Mouse (Mus musculus): ENCODE measurements around the gene Epb41l1. TPM values are rescaled to one million over a fixed set of nuclear protein-coding genes. Genes with fewer than 3 reads are reported as not detected.
"Not testable (repeated sequence)": the region's sequence is repeated elsewhere in the genome, so short reads cannot be mapped to it uniquely, and the experiment has no call there.

Epb41l1 gene
- polyA plus RNA-seq, 1 experiment from 2014 or later = 1.0 TPM

DNA sequence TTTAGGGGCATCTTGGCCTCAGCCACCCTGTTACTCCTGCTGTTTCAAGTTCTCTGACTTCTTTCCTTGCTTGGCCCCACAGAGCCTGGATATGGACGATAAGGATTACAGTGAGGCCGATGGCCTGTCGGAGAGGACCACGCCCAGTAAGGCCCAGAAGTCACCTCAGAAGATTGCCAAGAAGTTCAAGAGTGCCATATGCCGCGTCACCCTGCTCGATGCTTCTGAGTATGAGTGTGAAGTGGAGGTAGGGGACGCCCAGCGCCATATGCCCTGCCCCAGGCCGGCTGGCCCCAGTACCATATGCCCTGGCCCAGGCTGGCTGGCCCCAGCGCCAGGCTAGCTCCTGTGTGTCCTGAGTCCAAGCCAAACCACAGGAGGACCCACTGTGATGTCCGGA is 74.2 kb downstream of the Epb41l1 start:
- WGBS (ENCODE audit: insufficient replicate concordance) = 45% methylated on average over 12 of the region's 12 CpGs
- ATAC-seq = peak; percentile 96
- Histone ChIP-seq H3K9me3 (replicated peaks) (no peaks in the 10 kb centered on the region), H3K27me3 (replicated peaks) (no peaks in the 10 kb centered on the region), H3K4me1 (peaks cover 60% of the 10 kb centered on the region), H3K4me2 (peak overlapping the region; percentile 62), H3K9ac (peak overlapping the region; percentile 66), H3K36me3 (0 out of 2 replicates have a peak, but pooled peaks cover 7% of the 10 kb centered on the region), H3K27ac (peak overlapping the region; percentile 98), H3K4me3 (peak overlapping the region; percentile 31)

DNA sequence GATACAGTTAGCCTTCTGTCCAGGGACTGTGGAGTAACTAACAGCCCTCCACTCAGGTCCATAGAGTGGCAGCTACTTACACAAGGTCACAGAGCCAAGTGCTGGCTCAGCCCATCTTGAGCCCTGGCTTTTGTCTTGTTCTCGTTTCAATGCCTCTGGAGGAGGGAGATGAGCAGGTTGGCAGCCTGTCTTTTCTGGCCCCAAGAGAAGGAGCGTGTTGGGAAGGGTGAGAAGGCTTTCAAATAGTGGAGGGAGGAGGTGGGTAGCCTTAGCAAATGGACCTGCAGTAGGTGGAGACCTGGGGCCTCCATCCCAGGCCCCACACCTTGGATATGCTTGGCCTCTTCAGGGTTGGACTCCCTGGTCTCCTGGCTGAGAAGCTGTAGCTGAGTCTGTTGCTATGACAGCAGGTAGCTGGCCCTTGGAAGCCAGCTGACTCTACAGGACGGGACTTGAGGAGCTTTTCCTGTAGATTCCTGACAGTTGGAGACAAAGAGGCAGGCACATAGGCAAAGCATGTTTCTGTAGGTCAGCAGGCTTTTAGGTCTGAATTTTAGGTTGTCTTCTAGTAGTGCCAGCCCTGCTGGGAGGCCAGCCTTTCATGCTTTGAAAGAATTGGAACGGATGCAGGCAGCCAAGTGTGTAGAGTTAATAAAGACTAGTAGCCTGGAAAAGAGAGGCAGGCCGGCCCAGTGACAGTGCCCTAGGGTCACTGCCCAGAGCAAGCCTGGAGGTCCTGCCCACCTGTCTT is 76.3 kb downstream of the Epb41l1 start:
- Histone ChIP-seq H3K4me2 (no peak overlapping the region), H3K4me3 (no peak overlapping the region), H3K4me1 (peaks cover 56% of the 10 kb centered on the region), H3K9ac (no peak overlapping the region), H3K27me3 (replicated peaks) (no peaks in the 10 kb centered on the region), H3K36me3 (0 out of 2 replicates have a peak, but pooled peaks cover 7% of the 10 kb centered on the region), H3K27ac (peak overlapping the region; percentile 98; the same call in 1 of the 2 replicates), H3K9me3 (replicated peaks) (no peaks in the 10 kb centered on the region)
- no peak for ATAC-seq
- WGBS (ENCODE audit: insufficient replicate concordance) = 75% methylated on average over 5 of the region's 5 CpGs

DNA sequence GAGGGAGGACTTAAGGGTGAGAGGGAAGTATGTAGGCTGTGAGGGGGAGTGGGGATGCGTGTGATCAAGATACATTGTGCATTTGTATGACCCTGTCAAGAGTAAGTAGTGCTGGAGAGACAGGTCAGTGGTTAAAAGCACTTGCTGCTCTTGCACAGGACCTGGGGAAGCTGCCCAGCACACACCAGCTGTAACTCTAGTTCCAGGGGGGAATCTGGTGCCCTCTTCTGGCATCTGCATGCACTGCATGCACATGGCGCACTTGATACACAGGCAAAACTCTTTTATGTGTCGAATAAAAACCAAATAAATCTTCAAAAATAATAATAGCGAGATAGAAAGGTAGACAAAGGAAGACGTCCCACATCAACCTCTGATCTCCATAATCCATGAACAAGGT is 77.2 kb downstream of the Epb41l1 start:
- Histone ChIP-seq H3K4me1 (peaks cover 49% of the 10 kb centered on the region), H3K27ac (no peak overlapping the region), H3K4me3 (no peak overlapping the region), H3K4me2 (no peak overlapping the region), H3K27me3 (replicated peaks) (no peaks in the 10 kb centered on the region), H3K36me3 (0 out of 2 replicates have a peak, but pooled peaks cover 7% of the 10 kb centered on the region), H3K9me3 (replicated peaks) (no peaks in the 10 kb centered on the region), H3K9ac (no peak overlapping the region)
- WGBS (ENCODE audit: insufficient replicate concordance) = 25% methylated on average over 5 of the region's 5 CpGs
- ATAC-seq = no peak

DNA sequence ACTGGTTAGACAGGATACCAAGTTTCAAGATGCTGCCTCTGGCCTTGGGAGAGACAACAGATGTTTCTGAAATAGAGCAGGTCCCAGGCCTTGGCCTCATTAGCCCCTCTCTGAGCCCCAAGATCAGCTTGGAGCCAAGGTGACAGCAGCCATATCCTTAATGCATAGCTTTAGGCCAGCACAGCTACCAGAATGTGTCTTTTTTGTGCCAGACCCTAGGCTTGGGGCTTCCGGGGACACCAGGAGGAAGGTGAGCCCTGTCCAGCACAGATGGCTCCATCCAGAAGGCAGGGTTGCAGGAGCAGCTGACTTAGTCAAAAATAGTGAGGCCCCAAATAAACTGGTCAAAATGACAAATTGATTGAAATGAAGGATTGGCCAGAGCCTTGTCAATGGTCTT is 80.3 kb downstream of the Epb41l1 start:
- 0 out of 2 replicates have a peak, but pooled peaks cover 4% of the 10 kb centered on the region for H3K36me3 ChIP-seq
- ATAC-seq = no peak
- H3K4me1 ChIP-seq = peaks cover 19% of the 10 kb centered on the region
- no peaks in the 10 kb centered on the region for H3K27me3 ChIP-seq (replicated peaks)
- no peak overlapping the region for H3K27ac ChIP-seq
- H3K9ac ChIP-seq = no peak overlapping the region
- no peak overlapping the region for H3K4me3 ChIP-seq
- H3K4me2 ChIP-seq = no peak overlapping the region
- no peaks in the 10 kb centered on the region for H3K9me3 ChIP-seq (replicated peaks)
- 85% methylated on average over 1 of the region's 1 CpGs for WGBS (ENCODE audit: insufficient replicate concordance)

DNA sequence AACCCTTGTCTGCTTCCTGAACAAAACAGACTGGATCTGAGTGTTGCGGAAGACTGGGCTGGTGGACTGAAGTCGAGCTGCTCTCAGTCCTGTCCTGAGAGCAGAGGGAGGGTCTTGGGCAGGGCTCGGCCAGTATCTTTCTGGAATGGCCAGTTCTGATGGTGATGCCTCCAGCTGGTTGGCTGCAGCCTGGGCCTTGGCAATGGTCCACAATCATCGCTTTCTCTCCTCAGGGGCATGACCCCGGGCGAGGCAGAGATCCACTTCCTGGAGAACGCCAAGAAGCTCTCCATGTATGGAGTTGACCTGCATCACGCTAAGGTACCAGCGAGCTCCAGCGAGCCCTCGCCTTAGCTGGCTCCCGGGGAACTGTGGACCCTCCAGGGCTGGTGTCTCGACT is 84.8 kb downstream of the Epb41l1 start:
- Histone ChIP-seq H3K9ac (no peak overlapping the region), H3K4me2 (no peak overlapping the region), H3K4me3 (no peak overlapping the region), H3K27me3 (replicated peaks) (no peaks in the 10 kb centered on the region), H3K9me3 (replicated peaks) (no peaks in the 10 kb centered on the region), H3K36me3 (0 out of 2 replicates have a peak, but pooled peaks cover 3% of the 10 kb centered on the region), H3K4me1 (no peaks in the 10 kb centered on the region), H3K27ac (no peak overlapping the region)
- 78% methylated on average over 13 of the region's 13 CpGs for WGBS (ENCODE audit: insufficient replicate concordance)
- ATAC-seq = no peak

DNA sequence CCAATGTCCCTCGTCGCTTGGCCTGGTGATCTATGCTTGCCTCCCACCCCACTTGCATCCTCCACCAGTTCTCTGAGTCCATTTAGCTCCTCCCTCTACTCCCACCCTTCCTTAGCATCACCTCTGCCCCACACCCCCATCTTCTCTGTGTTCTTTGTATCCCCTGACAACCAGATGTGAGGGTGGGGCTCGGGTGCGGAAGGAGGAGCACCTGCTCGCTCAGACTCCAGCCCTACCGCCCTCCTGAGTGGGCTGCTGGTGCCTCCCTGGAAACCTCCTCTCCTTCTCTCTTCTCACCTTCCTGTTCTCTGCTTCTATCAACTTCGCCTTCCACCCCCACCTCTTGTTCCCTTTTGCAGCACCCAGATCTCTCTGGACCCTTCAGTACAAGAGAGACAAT is 91.3 kb downstream of the Epb41l1 start:
- 69% methylated on average over 7 of the region's 7 CpGs for WGBS (ENCODE audit: insufficient replicate concordance)
- Histone ChIP-seq H3K27me3 (replicated peaks) (no peaks in the 10 kb centered on the region), H3K4me1 (peaks cover 8% of the 10 kb centered on the region), H3K9me3 (replicated peaks) (no peaks in the 10 kb centered on the region), H3K27ac (no peak overlapping the region), H3K4me3 (no peak overlapping the region), H3K36me3 (peaks cover 6% of the 10 kb centered on the region), H3K9ac (no peak overlapping the region), H3K4me2 (no peak overlapping the region)
- ATAC-seq = no peak

DNA sequence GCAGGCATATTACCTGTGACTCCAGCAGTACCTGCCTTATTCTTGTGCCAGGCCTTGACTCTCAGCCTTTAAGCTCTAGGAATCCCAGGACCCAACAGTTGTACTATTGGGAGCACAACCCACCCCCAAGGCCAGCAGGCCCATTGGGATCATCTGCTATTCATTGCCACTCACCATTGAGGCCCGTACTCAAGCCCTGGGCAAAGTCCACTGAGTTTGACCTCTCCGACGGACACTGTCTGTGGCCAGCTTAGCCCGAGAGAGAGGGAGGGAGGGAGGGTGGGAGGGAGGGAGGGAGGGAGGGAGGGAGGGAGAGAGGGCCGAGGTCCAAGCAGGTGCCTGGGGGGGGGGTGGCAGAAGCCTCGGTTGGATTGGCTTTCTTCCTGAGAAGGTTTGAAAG is 91.9 kb downstream of the Epb41l1 start:
- Histone ChIP-seq H3K4me2 (no peak overlapping the region), H3K9ac (no peak overlapping the region), H3K27ac (no peak overlapping the region), H3K4me1 (peaks cover 8% of the 10 kb centered on the region), H3K9me3 (replicated peaks) (no peaks in the 10 kb centered on the region), H3K36me3 (peaks cover 6% of the 10 kb centered on the region), H3K4me3 (no peak overlapping the region), H3K27me3 (replicated peaks) (no peaks in the 10 kb centered on the region)
- ATAC-seq = no peak
- 81% methylated on average over 5 of the region's 6 CpGs for WGBS (ENCODE audit: insufficient replicate concordance)

DNA sequence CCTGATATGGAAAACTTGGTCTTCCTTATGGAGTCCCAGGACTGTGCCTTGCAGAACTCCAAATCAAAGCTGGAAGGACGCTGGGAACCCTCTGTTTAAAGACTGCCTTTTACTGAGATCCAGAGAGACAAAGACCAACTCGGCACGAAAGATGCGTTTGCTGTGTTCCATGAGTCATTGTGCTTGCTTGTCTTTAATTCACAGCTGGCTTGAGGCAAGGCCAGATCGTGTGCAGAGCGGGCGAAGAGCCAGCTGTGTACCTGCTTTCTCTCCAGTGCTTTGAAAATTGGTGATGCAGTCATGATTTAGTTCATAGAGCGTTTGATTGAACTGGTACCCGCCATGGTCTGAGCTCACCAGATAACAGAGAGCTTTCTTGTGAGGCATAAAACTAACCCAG is 94.4 kb downstream of the Epb41l1 start:
- H3K4me2 ChIP-seq = no peak overlapping the region
- H3K27me3 ChIP-seq (replicated peaks) = no peaks in the 10 kb centered on the region
- peaks cover 8% of the 10 kb centered on the region for H3K4me1 ChIP-seq
- peaks cover 6% of the 10 kb centered on the region for H3K36me3 ChIP-seq
- WGBS (ENCODE audit: insufficient replicate concordance) = 71% methylated on average over 9 of the region's 9 CpGs
- no peak overlapping the region for H3K4me3 ChIP-seq
- no peaks in the 10 kb centered on the region for H3K9me3 ChIP-seq (replicated peaks)
- no peak overlapping the region for H3K9ac ChIP-seq
- no peak for ATAC-seq
- H3K27ac ChIP-seq = no peak overlapping the region

DNA sequence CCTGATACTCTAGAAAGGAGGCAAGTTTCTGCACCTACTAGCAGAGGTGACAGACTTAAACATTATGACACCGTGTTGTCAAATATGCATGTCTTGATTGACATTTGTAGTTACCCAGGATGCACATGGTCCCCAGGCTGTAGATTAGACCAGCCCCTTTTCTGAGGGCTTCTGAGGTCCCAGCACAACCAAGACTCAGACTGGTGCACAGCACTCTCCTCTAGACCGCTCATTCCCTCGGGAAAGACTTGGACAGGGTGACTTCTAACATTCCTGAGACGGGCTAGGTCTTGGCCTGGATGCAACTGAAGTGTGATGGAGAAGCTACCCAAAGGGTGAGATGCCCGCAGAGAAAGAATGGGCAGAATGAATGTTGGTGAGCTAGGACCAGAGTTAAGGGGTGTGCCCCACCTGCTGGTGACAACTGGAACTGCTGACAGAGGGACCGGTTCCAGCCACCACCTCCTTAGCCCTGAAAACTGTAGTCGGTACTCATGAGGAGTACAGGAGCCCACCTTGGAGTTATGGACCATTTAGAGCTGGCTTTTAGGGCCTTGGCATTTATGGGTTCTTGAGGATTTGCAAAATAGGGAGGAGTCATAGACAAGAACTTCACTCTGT is 95.0 kb downstream of the Epb41l1 start:
- peak; percentile 36; the same call in 1 of the 2 replicates for ATAC-seq

DNA sequence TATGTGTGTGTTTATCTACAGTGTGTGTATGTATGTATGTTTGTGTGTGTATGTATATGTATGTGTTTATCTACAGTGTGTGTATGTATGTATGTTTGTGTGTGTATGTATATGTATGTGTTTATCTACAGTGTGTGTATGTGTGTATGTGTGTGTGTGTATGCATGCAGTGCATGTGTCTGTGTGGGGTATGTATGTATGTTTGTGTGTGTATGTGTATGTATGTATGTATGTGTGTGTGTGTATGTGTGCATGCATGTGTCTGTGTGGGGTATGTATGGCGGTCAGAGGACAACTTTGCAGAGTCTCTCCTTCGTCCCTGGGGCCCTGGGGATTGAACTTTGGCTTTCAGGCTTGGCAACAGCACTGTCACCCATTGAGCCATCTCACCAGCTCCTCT is 96.0 kb downstream of the Epb41l1 start:
- 0 out of 2 replicates have a peak, but pooled peaks have one; percentile 53 for ATAC-seq
- not testable (repeated sequence) for H3K4me3 ChIP-seq; H3K4me2 ChIP-seq; H3K27ac ChIP-seq; H3K9ac ChIP-seq; H3K9me3 ChIP-seq (replicated peaks); H3K4me1 ChIP-seq; H3K27me3 ChIP-seq (replicated peaks); H3K36me3 ChIP-seq
- 35% methylated on average over 2 of the region's 2 CpGs for WGBS (ENCODE audit: insufficient replicate concordance)

More for the DNA sequence above, 95.0 kb downstream of the Epb41l1 start:
- no peak overlapping the region for H3K9ac ChIP-seq
- H3K4me2 ChIP-seq = no peak overlapping the region
- peaks cover 6% of the 10 kb centered on the region for H3K36me3 ChIP-seq
- WGBS (ENCODE audit: insufficient replicate concordance) = 17% methylated on average over 7 of the region's 7 CpGs
- H3K9me3 ChIP-seq (replicated peaks) = no peaks in the 10 kb centered on the region
- H3K4me3 ChIP-seq = no peak overlapping the region
- no peak overlapping the region for H3K27ac ChIP-seq
- no peaks in the 10 kb centered on the region for H3K27me3 ChIP-seq (replicated peaks)
- H3K4me1 ChIP-seq = peaks cover 8% of the 10 kb centered on the region

DNA sequence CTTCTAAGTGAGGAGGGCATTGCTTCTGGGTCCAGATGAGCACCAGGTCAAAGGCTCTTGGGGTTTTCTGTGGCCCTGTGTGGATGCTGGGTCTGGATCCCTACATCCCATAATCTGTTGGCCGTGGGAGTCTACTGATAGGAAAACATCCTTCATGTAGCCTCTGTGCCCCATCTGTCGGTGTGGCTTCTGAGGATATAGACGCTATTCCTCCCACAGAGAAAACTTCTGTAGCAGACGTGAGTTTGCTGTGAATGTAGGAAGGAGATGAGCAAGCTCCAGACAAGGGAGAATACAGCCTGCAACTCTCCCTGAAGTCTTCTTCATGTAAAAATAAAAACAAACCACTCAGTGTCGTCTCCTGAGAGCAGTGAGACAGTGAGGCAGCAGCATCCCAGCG is 97.6 kb downstream of the Epb41l1 start:
- no peak for ATAC-seq
- no peak overlapping the region for H3K27ac ChIP-seq
- WGBS (ENCODE audit: insufficient replicate concordance) = 62% methylated on average over 6 of the region's 6 CpGs
- peaks cover 8% of the 10 kb centered on the region for H3K36me3 ChIP-seq
- no peak overlapping the region for H3K4me2 ChIP-seq
- H3K4me1 ChIP-seq = no peaks in the 10 kb centered on the region
- no peaks in the 10 kb centered on the region for H3K9me3 ChIP-seq (replicated peaks)
- H3K27me3 ChIP-seq (replicated peaks) = peaks cover 5% of the 10 kb centered on the region; the same call in 1 of the 2 replicates
- no peak overlapping the region for H3K4me3 ChIP-seq
- no peak overlapping the region for H3K9ac ChIP-seq

DNA sequence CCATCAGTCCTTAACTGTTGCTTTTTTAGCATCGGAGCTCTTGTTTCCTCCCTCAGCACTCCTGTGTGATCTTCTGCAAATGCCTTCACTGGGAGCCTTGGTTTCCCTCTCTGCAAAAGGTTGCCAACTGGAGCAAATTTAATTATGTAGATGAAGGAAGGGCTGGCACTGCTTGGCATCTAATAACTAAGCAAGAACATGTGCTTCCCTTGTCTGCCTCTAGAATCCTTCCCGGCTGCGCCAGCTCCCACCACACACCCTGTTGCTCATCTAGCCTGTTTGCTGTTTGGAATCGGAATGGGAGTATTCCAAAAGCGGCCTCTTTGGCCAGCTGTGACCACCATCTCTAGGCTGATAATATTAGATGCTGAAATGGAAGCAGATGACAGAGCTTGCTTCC is 98.9 kb downstream of the Epb41l1 start:
- 68% methylated on average over 5 of the region's 5 CpGs for WGBS (ENCODE audit: insufficient replicate concordance)

More for the DNA sequence above, 98.9 kb downstream of the Epb41l1 start:
- no peak for ATAC-seq
- Histone ChIP-seq H3K27me3 (replicated peaks) (peaks cover 5% of the 10 kb centered on the region; the same call in 1 of the 2 replicates), H3K36me3 (peaks cover 2% of the 10 kb centered on the region; the same call in 1 of the 2 replicates), H3K4me1 (no peaks in the 10 kb centered on the region), H3K4me3 (no peak overlapping the region), H3K9me3 (replicated peaks) (no peaks in the 10 kb centered on the region), H3K27ac (no peak overlapping the region), H3K9ac (no peak overlapping the region), H3K4me2 (no peak overlapping the region)
